Mouse (Mus musculus) hindbrain, embryonic 16.5 days (tissue): Measurements from ENCODE around the gene Adgrg7. TPM values are rescaled to one million over a fixed set of nuclear protein-coding genes. Genes with fewer than 3 reads are reported as not detected.
A peak's percentile ranks its signal among the peaks of the same experiment; 100 is the strongest.

Experiments used
- ATAC-seq: fragments of 200-750 bp; cut with Nextera tagmentation; 2 replicates; pipeline ENCODE4 v1.8.0; 2017; ENCODE audit warnings: moderate TSS enrichment, moderate library complexity
- H3K27ac ChIP-seq: fragments of 300-500 bp; sonication (generic); 2 replicates; pipeline ENCODE4 v1.5.1; 2014; ENCODE audit warnings: low read depth, mild to moderate bottlenecking, control low read depth, low read length, moderate library complexity
- H3K27me3 ChIP-seq: fragments of 300-500 bp; sonication (generic); replicated peaks from 2 replicates; pipeline ENCODE4 v1.6.1; 2014; ENCODE audit warnings: low read length; ENCODE audit not compliant: control insufficient read depth, insufficient read depth
- H3K36me3 ChIP-seq: fragments of 300-500 bp; sonication (generic); 2 replicates; pipeline ENCODE4 v1.6.1; 2014; ENCODE audit warnings: mild to moderate bottlenecking, low read length, moderate library complexity, mixed read lengths; ENCODE audit not compliant: control insufficient read depth, insufficient read depth
- H3K4me1 ChIP-seq: fragments of 300-500 bp; sonication (generic); 2 replicates; pipeline ENCODE4 v1.6.1; 2014; ENCODE audit warnings: low read depth, low read length; ENCODE audit not compliant: control insufficient read depth, insufficient read depth
- H3K4me2 ChIP-seq: fragments of 300-500 bp; sonication (generic); 2 replicates; pipeline ENCODE4 v1.6.1; 2014; ENCODE audit warnings: mild to moderate bottlenecking, low read length, control low read depth, moderate library complexity
- H3K4me3 ChIP-seq: fragments of 300-500 bp; sonication (generic); 2 replicates; pipeline ENCODE4 v1.5.1; 2014; ENCODE audit warnings: mild to moderate bottlenecking, low read length, control low read depth, moderate library complexity
- H3K9ac ChIP-seq: fragments of 300-500 bp; sonication (generic); 2 replicates; pipeline ENCODE4 v1.6.1; 2014; ENCODE audit warnings: low read depth, mild to moderate bottlenecking, control low read depth, low read length, moderate library complexity
- H3K9me3 ChIP-seq: fragments of 300-500 bp; sonication (generic); 2 replicates; pipeline ENCODE4 v1.6.1; 2014; ENCODE audit warnings: mild to moderate bottlenecking, low read length, moderate library complexity; ENCODE audit not compliant: control insufficient read depth
- WGBS: fragments of 180-500 bp; shearing (Covaris S2); extraction: QIAGEN DNeasy Blood & Tissue Kit; methylation state at CpG from one replicate; pipeline ENCODE4 v1.1.7; 2014; 5-methylcytosine and 5-hydroxymethylcytosine counted together
- polyA plus RNA-seq: library from polyadenylated mRNA; unstranded; fragments of >200 nt; fragmentation: Nextera tagmentation; extraction: Ambion mirVana; gene quantifications from 2 replicates; pipeline ENCODE4 v1.2.1, GENCODE M21; 2015

Adgrg7 gene
- polyA plus RNA-seq, 1 experiment from 2014 or later = not detected

GRCm38 (mm10) chr16:56717224-56718200, 78.1 kb downstream of the Adgrg7 start, which contains the start of gene Tfg:
Tfg (minus strand) TSS chr16:56717450.
- under 1% methylated on average over 59 of the region's 62 CpGs for WGBS
- Histone ChIP-seq H3K36me3 (no peaks in the 10 kb centered on the region), H3K4me1 (peaks cover 11% of the 10 kb centered on the region), H3K27ac (peak within 1 kb of the TSS; percentile 99), H3K4me3 (peak within 1 kb of the TSS; percentile 90), H3K27me3 (no peaks in the 10 kb centered on the region), H3K9me3 (no peaks in the 10 kb centered on the region), H3K9ac (peak within 1 kb of the TSS; percentile 91), H3K4me2 (peak within 1 kb of the TSS; percentile 70)
- peak; percentile 99 for ATAC-seq

GRCm38 (mm10) chr16:56716557-56717179, 79.0 kb downstream of the Adgrg7 start:
- Histone ChIP-seq H3K9me3 (no peaks in the 10 kb centered on the region), H3K27ac (peak overlapping the region; percentile 99), H3K4me1 (peaks cover 11% of the 10 kb centered on the region), H3K27me3 (no peaks in the 10 kb centered on the region), H3K36me3 (peaks cover 5% of the 10 kb centered on the region), H3K4me3 (peak overlapping the region; percentile 90), H3K4me2 (peak overlapping the region; percentile 70), H3K9ac (peak overlapping the region; percentile 91)
- peak; percentile 80 for ATAC-seq
- under 1% methylated on average over 29 of the region's 38 CpGs for WGBS

GRCm38 (mm10) chr16:56715608-56716007, 80.0 kb downstream of the Adgrg7 start:
- Histone ChIP-seq H3K9me3 (no peaks in the 10 kb centered on the region), H3K4me2 (peak overlapping the region; percentile 70), H3K36me3 (peaks cover 11% of the 10 kb centered on the region), H3K27ac (no peak overlapping the region), H3K4me1 (peaks cover 11% of the 10 kb centered on the region), H3K27me3 (no peaks in the 10 kb centered on the region), H3K9ac (no peak overlapping the region), H3K4me3 (no peak overlapping the region; the same call in 1 of the 2 replicates)
- WGBS = 74% methylated on average over 3 of the region's 3 CpGs
- ATAC-seq = no peak

GRCm38 (mm10) chr16:56710071-56710470, 85.6 kb downstream of the Adgrg7 start:
- no peak overlapping the region for H3K27ac ChIP-seq
- H3K4me2 ChIP-seq = no peak overlapping the region
- H3K4me3 ChIP-seq = no peak overlapping the region
- WGBS = 95% methylated on average over 3 of the region's 3 CpGs
- no peak overlapping the region for H3K9ac ChIP-seq
- H3K27me3 ChIP-seq = no peaks in the 10 kb centered on the region
- ATAC-seq = no peak
- peaks cover 17% of the 10 kb centered on the region for H3K36me3 ChIP-seq
- H3K9me3 ChIP-seq = no peaks in the 10 kb centered on the region
- no peaks in the 10 kb centered on the region for H3K4me1 ChIP-seq

GRCm38 (mm10) chr16:56705731-56706130, 89.9 kb downstream of the Adgrg7 start:
- H3K9ac ChIP-seq = no peak overlapping the region
- no peak overlapping the region for H3K4me3 ChIP-seq
- H3K36me3 ChIP-seq = peaks cover 17% of the 10 kb centered on the region
- H3K4me2 ChIP-seq = no peak overlapping the region
- no peak for ATAC-seq
- WGBS = 87% methylated on average over 3 of the region's 3 CpGs
- no peak overlapping the region for H3K27ac ChIP-seq
- H3K27me3 ChIP-seq = no peaks in the 10 kb centered on the region
- H3K9me3 ChIP-seq = no peaks in the 10 kb centered on the region
- no peaks in the 10 kb centered on the region for H3K4me1 ChIP-seq

- Histone ChIP-seq H3K4me2 (no peak overlapping the region), H3K9ac (no peak overlapping the region), H3K4me3 (no peak overlapping the region), H3K36me3 (peaks cover 22% of the 10 kb centered on the region), H3K4me1 (no peaks in the 10 kb centered on the region), H3K27ac (no peak overlapping the region), H3K9me3 (no peaks in the 10 kb centered on the region), H3K27me3 (no peaks in the 10 kb centered on the region)
- 94% methylated on average over 3 of the region's 3 CpGs for WGBS
- ATAC-seq = no peak
Measured at GRCm38 (mm10) chr16:56700898-56701297, 94.8 kb downstream of the Adgrg7 start.

- no peaks in the 10 kb centered on the region for H3K4me1 ChIP-seq
- no peak overlapping the region for H3K4me3 ChIP-seq
- peaks cover 16% of the 10 kb centered on the region for H3K36me3 ChIP-seq
- H3K4me2 ChIP-seq = no peak overlapping the region
- H3K9ac ChIP-seq = no peak overlapping the region
- H3K27ac ChIP-seq = no peak overlapping the region
- no peaks in the 10 kb centered on the region for H3K27me3 ChIP-seq
- no peaks in the 10 kb centered on the region for H3K9me3 ChIP-seq
- WGBS = 45% methylated on average over 2 of the region's 2 CpGs
- ATAC-seq = no peak
Measured at GRCm38 (mm10) chr16:56696448-56696847, 99.2 kb downstream of the Adgrg7 start.

GRCm38 (mm10) chr16:56690715-56691114, 104.9 kb downstream of the Adgrg7 start:
- Histone ChIP-seq H3K4me2 (no peak overlapping the region), H3K27me3 (no peaks in the 10 kb centered on the region), H3K27ac (no peak overlapping the region), H3K4me3 (no peak overlapping the region), H3K9ac (no peak overlapping the region), H3K9me3 (no peaks in the 10 kb centered on the region), H3K36me3 (peaks cover 8% of the 10 kb centered on the region), H3K4me1 (no peaks in the 10 kb centered on the region)
- ATAC-seq = no peak
- WGBS = 83% methylated on average over 7 of the region's 7 CpGs

GRCm38 (mm10) chr16:56686747-56687146, 108.9 kb downstream of the Adgrg7 start:
- peaks cover 13% of the 10 kb centered on the region for H3K36me3 ChIP-seq
- H3K27ac ChIP-seq = no peak overlapping the region
- no peaks in the 10 kb centered on the region for H3K9me3 ChIP-seq
- H3K9ac ChIP-seq = no peak overlapping the region
- ATAC-seq = no peak
- H3K4me2 ChIP-seq = no peak overlapping the region
- H3K4me1 ChIP-seq = no peaks in the 10 kb centered on the region
- H3K4me3 ChIP-seq = no peak overlapping the region
- no peaks in the 10 kb centered on the region for H3K27me3 ChIP-seq
- WGBS = 91% methylated on average over 5 of the region's 5 CpGs
